Mouse (Mus musculus) bone marrow, adult 2 months (tissue): Measurements from ENCODE around the gene Ubac1.

Experiments used
- CTCF ChIP-seq: fragments of 200-500 bp; IDR thresholded peaks from 2 replicates; pipeline ENCODE4 v1.5.1; 2011; ENCODE audit warnings: low read length, control low read depth; ENCODE audit not compliant: control insufficient read depth, insufficient read depth
- POLR2A ChIP-seq: fragments of 200-500 bp; IDR thresholded peaks from 2 replicates; pipeline ENCODE4 v1.6.1; 2011; ENCODE audit warnings: low read depth, mild to moderate bottlenecking, control low read depth, low read length, borderline replicate concordance; ENCODE audit not compliant: control insufficient read depth

GRCm38 (mm10) chr2:26034344-26035050 lies 12.9 kb upstream of the Ubac1 start:
- no peak for TF ChIP-seq CTCF
- no peak for TF ChIP-seq POLR2A
